Mouse (Mus musculus): ENCODE measurements around the gene Taar6. TPM values are rescaled to one million over a fixed set of nuclear protein-coding genes. Genes with fewer than 3 reads are reported as not detected.

Gene Taar6
- not detected in 2 replicates for polyA plus RNA-seq (2012; rRNA removed)

GRCm38 (mm10) chr10:23985546-23985945, at the start of gene Taar6:
TSS of gene Taar6 (minus strand) at chr10:23985646.

GRCm38 (mm10) chr10:24026922-24027321, 41.5 kb upstream of the Taar6 start, which contains the start of gene Taar7d:
TSS of gene Taar7d (plus strand) at chr10:24027222.

DNA sequence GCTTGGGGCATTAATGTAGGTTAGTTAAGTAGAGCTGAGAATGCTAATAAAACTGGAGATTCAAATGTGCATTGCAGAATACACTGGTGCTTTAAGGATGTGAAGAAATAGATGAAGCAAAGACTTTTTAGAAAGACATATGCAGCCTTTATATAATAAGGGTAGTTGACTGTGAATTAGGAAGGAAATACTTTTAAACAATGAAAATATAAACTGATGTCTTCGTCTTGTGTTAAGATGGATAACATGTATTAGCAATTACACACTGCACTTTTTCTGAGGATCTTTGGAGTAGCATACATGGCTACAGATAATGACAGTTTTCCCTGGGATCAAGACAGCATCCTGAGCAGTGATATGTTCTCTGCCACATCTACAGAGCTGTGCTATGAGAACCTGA, 14.2 kb upstream of the Taar6 start, which contains the start of gene Taar7b:
Taar7b (plus strand) TSS at position 301 of the 400 bp plus-strand sequence.

DNA sequence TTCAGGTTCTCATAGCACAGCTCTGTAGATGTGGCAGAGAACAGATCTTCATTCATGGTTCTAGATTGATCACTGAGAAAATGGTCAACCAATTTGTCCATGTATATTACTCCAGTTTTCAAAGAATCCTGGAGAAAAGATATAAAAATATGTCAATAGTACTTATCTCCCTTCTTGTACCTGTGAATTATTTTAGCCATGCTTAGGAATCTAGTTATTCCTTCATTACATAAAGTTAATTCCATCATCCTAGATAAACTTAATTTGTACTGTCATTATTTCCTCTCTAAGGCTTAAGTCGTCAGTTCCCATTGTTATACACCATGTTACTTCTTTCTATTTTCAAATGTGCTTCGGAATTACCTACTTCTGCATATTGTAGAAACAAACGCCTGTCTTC, 7.9 kb upstream of the Taar6 start, which contains the start of gene Taar7a:
Taar7a (minus strand) TSS at position 101 of the 400 bp plus-strand sequence.

GRCm38 (mm10) chr10:23970656-23971165, 14.7 kb downstream of the Taar6 start, which contains the start of gene Taar5:
TSS of gene Taar5 (plus strand) at chr10:23970706.

GRCm38 (mm10) chr10:23960444-23960915, 25.0 kb downstream of the Taar6 start, which contains the start of gene Taar4:
TSS of gene Taar4 (plus strand) at chr10:23960494.

DNA sequence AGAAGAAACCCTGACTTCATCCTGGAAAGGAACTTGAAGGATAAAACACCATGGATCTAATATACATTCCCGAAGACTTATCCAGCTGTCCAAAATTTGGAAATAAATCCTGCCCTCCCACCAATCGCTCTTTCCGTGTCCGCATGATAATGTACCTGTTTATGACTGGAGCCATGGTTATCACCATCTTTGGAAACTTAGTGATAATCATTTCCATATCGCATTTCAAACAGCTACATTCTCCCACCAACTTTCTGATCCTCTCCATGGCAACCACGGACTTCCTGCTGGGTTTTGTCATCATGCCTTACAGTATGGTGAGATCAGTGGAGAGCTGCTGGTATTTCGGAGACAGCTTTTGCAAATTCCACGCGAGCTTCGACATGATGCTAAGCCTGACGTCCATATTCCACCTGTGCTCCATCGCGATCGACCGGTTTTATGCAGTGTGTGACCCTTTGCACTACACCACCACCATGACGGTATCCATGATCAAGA, 35.9 kb downstream of the Taar6 start, which contains the start of gene Taar3:
Taar3 (plus strand) TSS at position 51 of the 498 bp plus-strand sequence.

DNA sequence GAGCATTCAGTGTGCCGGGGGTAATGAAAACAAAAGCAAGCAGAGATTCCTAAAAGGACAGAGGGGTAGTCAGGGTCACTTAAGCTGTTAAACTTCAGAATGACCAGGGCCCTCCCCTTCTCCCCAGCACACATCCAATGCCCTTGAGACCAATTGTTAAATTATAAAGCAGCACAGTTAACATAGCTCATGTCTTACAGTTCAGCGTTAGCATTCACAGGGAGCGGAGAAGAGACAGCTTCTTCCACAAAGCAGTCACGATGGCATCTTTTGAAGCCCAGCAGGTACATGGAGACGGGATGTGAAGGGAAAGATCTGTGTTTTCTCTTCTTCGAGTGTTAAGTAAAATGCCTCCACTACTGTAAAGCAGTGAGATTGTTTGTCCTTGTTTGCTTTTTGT, 47.1 kb downstream of the Taar6 start, which contains the start of gene Taar2:
Taar2 (plus strand) TSS at position 261 of the 400 bp plus-strand sequence.

Other genes with a start within 250 kb of the Taar6 start
- gene Rps12, start 198.4 kb downstream of the Taar6 start, polyA plus RNA-seq (2012; rRNA removed): 2,181 and 2,376 TPM in 2 replicates
- gene Slc18b1, start 188.7 kb downstream of the Taar6 start, polyA plus RNA-seq (2012; rRNA removed): 9.4 and 15.9 TPM in 2 replicates
- gene Vnn3, start 134.2 kb downstream of the Taar6 start, polyA plus RNA-seq (2012; rRNA removed): 0.96 and 1.1 TPM in 2 replicates
- gene Vnn1, start 91.0 kb downstream of the Taar6 start, polyA plus RNA-seq (2012; rRNA removed): 13.5 and 22.5 TPM in 2 replicates
- gene Taar1, start 65.3 kb downstream of the Taar6 start, polyA plus RNA-seq (2012; rRNA removed): not detected in 2 replicates
- not detected in 2 replicates for gene Taar2, start 47.1 kb downstream of the Taar6 start, polyA plus RNA-seq (2012; rRNA removed)
- gene Taar3, start 36.1 kb downstream of the Taar6 start, polyA plus RNA-seq (2012; rRNA removed): not detected in 2 replicates
- gene Taar4, start 25.2 kb downstream of the Taar6 start, polyA plus RNA-seq (2012; rRNA removed): not detected in 2 replicates
- gene Taar5, start 14.9 kb downstream of the Taar6 start, polyA plus RNA-seq (2012; rRNA removed): not detected in 2 replicates
- not detected in 2 replicates for gene Taar7a, start 7.8 kb upstream of the Taar6 start, polyA plus RNA-seq (2012; rRNA removed)
- not detected in 2 replicates for gene Taar7b, start 14.3 kb upstream of the Taar6 start, polyA plus RNA-seq (2012; rRNA removed)
- gene Taar7d, start 41.6 kb upstream of the Taar6 start, polyA plus RNA-seq (2012; rRNA removed): not detected in 2 replicates
- not detected in 2 replicates for gene Taar7e, start 52.0 kb upstream of the Taar6 start, polyA plus RNA-seq (2012; rRNA removed)
- gene Taar7f, start 63.9 kb upstream of the Taar6 start, polyA plus RNA-seq (2012; rRNA removed): not detected in 2 replicates
- not detected in 2 replicates for gene Taar8a, start 90.9 kb upstream of the Taar6 start, polyA plus RNA-seq (2012; rRNA removed)
- gene Taar8b, start 106.6 kb upstream of the Taar6 start, polyA plus RNA-seq (2012; rRNA removed): not detected in 2 replicates
- gene Taar8c, start 116.3 kb upstream of the Taar6 start, polyA plus RNA-seq (2012; rRNA removed): not detected in 2 replicates
- gene Taar9, start 123.9 kb upstream of the Taar6 start, polyA plus RNA-seq (2012; rRNA removed): not detected in 2 replicates
- gene Stx7, start 163.7 kb upstream of the Taar6 start, polyA plus RNA-seq (2012; rRNA removed): 38.4 and 56.5 TPM in 2 replicates
- 31.1 and 83.7 TPM in 2 replicates for gene Moxd1, start 237.9 kb upstream of the Taar6 start, polyA plus RNA-seq (2012; rRNA removed)